Mouse (Mus musculus) intestine, postnatal 0 days (tissue): Measurements from ENCODE around the gene Fam98b. TPM values are rescaled to one million over a fixed set of nuclear protein-coding genes. Genes with fewer than 3 reads are reported as not detected.

ENCODE experiments used
- ATAC-seq: fragments of 200-750 bp; cut with Nextera tagmentation; 2 replicates; pipeline ENCODE4 v1.8.0; 2017; ENCODE audit warnings: mild to moderate bottlenecking, moderate TSS enrichment, moderate library complexity
- H3K27ac ChIP-seq: fragments of 300-500 bp; sonication (generic); 2 replicates; pipeline ENCODE4 v1.5.1; 2014; ENCODE audit warnings: mild to moderate bottlenecking, low read depth, low read length, moderate library complexity
- H3K27me3 ChIP-seq: fragments of 300-500 bp; sonication (generic); replicated peaks from 2 replicates; pipeline ENCODE4 v1.6.1; 2014; ENCODE audit warnings: low read length, mixed read lengths; ENCODE audit not compliant: control insufficient read depth, insufficient read depth
- H3K36me3 ChIP-seq: fragments of 300-500 bp; sonication (generic); 2 replicates; pipeline ENCODE4 v1.6.1; 2014; ENCODE audit warnings: mild to moderate bottlenecking, moderate library complexity; ENCODE audit not compliant: control insufficient read depth, insufficient read depth
- H3K4me1 ChIP-seq: fragments of 300-500 bp; sonication (generic); replicated peaks from 2 replicates; pipeline ENCODE4 v1.6.1; 2014; ENCODE audit warnings: antibody characterized with exemption, low read length, mixed read lengths; ENCODE audit not compliant: control insufficient read depth, insufficient read depth
- H3K4me2 ChIP-seq: fragments of 300-500 bp; sonication (generic); replicated peaks from 2 replicates; pipeline ENCODE4 v1.6.1; 2014; ENCODE audit warnings: low read depth, mild to moderate bottlenecking, moderate library complexity
- H3K4me3 ChIP-seq: fragments of 300-500 bp; sonication (generic); 2 replicates; pipeline ENCODE4 v1.5.1; 2014; ENCODE audit warnings: low read depth, low read length
- H3K9ac ChIP-seq: fragments of 300-500 bp; sonication (generic); 2 replicates; pipeline ENCODE4 v1.6.1; 2014; ENCODE audit warnings: mild to moderate bottlenecking, low read depth, low read length
- H3K9me3 ChIP-seq: fragments of 300-500 bp; sonication (generic); 2 replicates; pipeline ENCODE4 v1.6.1; 2016; ENCODE audit warnings: mixed run types; ENCODE audit not compliant: control insufficient read depth
- CTCF ChIP-seq: sonication (generic); IDR thresholded peaks from 2 replicates; pipeline ENCODE4 v1.5.1; 2016; ENCODE audit warnings: low read depth, mild to moderate bottlenecking, control low read depth, antibody characterized with exemption, moderate library complexity
- WGBS: fragments of 180-500 bp; shearing (Covaris S2); extraction: QIAGEN DNeasy Blood & Tissue Kit; methylation state at CpG from one replicate; pipeline ENCODE4 v1.1.7; 2014; 5-methylcytosine and 5-hydroxymethylcytosine counted together
- polyA plus RNA-seq: library from polyadenylated mRNA; unstranded; fragments of >200 nt; fragmentation: Nextera tagmentation; extraction: Ambion mirVana; gene quantifications from 2 replicates; pipeline ENCODE4 v1.2.1, GENCODE M21; 2015

The Fam98b gene
- polyA plus RNA-seq, 1 experiment from 2014 or later, result 8.5 TPM

- TF ChIP-seq CTCF, result peak; percentile 96
- ATAC-seq, result 0 out of 2 replicates have a peak, but pooled peaks have one; percentile 45
- H3K4me1 ChIP-seq, result no peaks in the 10 kb centered on the region
- H3K9ac ChIP-seq, result no peak overlapping the region
- no peak overlapping the region for H3K4me3 ChIP-seq
- H3K36me3 ChIP-seq, result no peaks in the 10 kb centered on the region
- H3K4me2 ChIP-seq, result no peak overlapping the region
- H3K27ac ChIP-seq, result no peak overlapping the region
- WGBS, result 6% methylated on average over 13 of the region's 13 CpGs
- no peaks in the 10 kb centered on the region for H3K9me3 ChIP-seq
- H3K27me3 ChIP-seq, result no peaks in the 10 kb centered on the region; the same call in 1 of the 2 replicates
Observed at GRCm38 (mm10) chr2:117231257-117231656, 18.3 kb upstream of the Fam98b start.

GRCm38 (mm10) chr2:117241953-117242352 lies 7.6 kb upstream of the Fam98b start:
- no peaks in the 10 kb centered on the region for H3K4me1 ChIP-seq
- no peak overlapping the region for H3K27ac ChIP-seq
- no peak for TF ChIP-seq CTCF
- H3K9ac ChIP-seq, result no peak overlapping the region
- H3K4me2 ChIP-seq, result no peak overlapping the region
- H3K36me3 ChIP-seq, result no peaks in the 10 kb centered on the region
- no peaks in the 10 kb centered on the region for H3K27me3 ChIP-seq
- no peaks in the 10 kb centered on the region for H3K9me3 ChIP-seq
- H3K4me3 ChIP-seq, result no peak overlapping the region
- WGBS, result 74% methylated on average over 4 of the region's 4 CpGs
- no peak for ATAC-seq

- peak; percentile 53; the same call in 1 of the 2 replicates for ATAC-seq
- peak; percentile 6; the same call in 1 of the 2 replicates for TF ChIP-seq CTCF
- Histone ChIP-seq H3K27me3 (no peaks in the 10 kb centered on the region), H3K9me3 (no peaks in the 10 kb centered on the region), H3K9ac (peak overlapping the region; percentile 81), H3K4me1 (no peaks in the 10 kb centered on the region), H3K4me2 (peak overlapping the region; percentile 82), H3K27ac (peak overlapping the region; percentile 75), H3K36me3 (no peaks in the 10 kb centered on the region), H3K4me3 (peak overlapping the region; percentile 89)
- WGBS, result under 1% methylated on average over 24 of the region's 24 CpGs
Observed at GRCm38 (mm10) chr2:117250001-117250510, 517 bp downstream of the Fam98b start.

- TF ChIP-seq CTCF, result no peak
- ATAC-seq, result no peak
- H3K9ac ChIP-seq, result no peak overlapping the region
- no peak overlapping the region for H3K4me2 ChIP-seq
- no peaks in the 10 kb centered on the region for H3K4me1 ChIP-seq
- no peaks in the 10 kb centered on the region for H3K9me3 ChIP-seq
- H3K27me3 ChIP-seq, result no peaks in the 10 kb centered on the region
- H3K4me3 ChIP-seq, result no peak overlapping the region
- H3K36me3 ChIP-seq, result 0 out of 2 replicates have a peak, but pooled peaks cover 3% of the 10 kb centered on the region
- 83% methylated on average over 2 of the region's 2 CpGs for WGBS
- no peak overlapping the region for H3K27ac ChIP-seq
Observed at GRCm38 (mm10) chr2:117255415-117255814, 5.9 kb downstream of the Fam98b start.

- no peak overlapping the region for H3K4me3 ChIP-seq
- H3K4me2 ChIP-seq, result no peak overlapping the region
- H3K36me3 ChIP-seq, result 0 out of 2 replicates have a peak, but pooled peaks cover 3% of the 10 kb centered on the region
- H3K27ac ChIP-seq, result no peak overlapping the region
- TF ChIP-seq CTCF, result no peak
- no peaks in the 10 kb centered on the region for H3K9me3 ChIP-seq
- no peaks in the 10 kb centered on the region for H3K27me3 ChIP-seq
- WGBS, result 72% methylated on average over 1 of the region's 1 CpGs
- no peaks in the 10 kb centered on the region for H3K4me1 ChIP-seq
- no peak for ATAC-seq
- H3K9ac ChIP-seq, result no peak overlapping the region
Observed at GRCm38 (mm10) chr2:117257617-117258016, 8.1 kb downstream of the Fam98b start.

GRCm38 (mm10) chr2:117262184-117262583 lies 12.6 kb downstream of the Fam98b start:
- Histone ChIP-seq H3K27me3 (no peaks in the 10 kb centered on the region), H3K9ac (no peak overlapping the region), H3K4me2 (no peak overlapping the region), H3K36me3 (peaks cover 23% of the 10 kb centered on the region), H3K9me3 (no peaks in the 10 kb centered on the region), H3K4me1 (no peaks in the 10 kb centered on the region), H3K4me3 (no peak overlapping the region), H3K27ac (no peak overlapping the region)
- no peak for TF ChIP-seq CTCF
- ATAC-seq, result no peak
- WGBS, result 92% methylated on average over 5 of the region's 5 CpGs
